Mouse (Mus musculus): ENCODE measurements around the gene Ttll13. TPM values are rescaled to one million over a fixed set of nuclear protein-coding genes. Genes with fewer than 3 reads are reported as not detected.
A peak's percentile ranks its signal among the peaks of the same experiment; 100 is the strongest.

Gene Ttll13
- polyA plus RNA-seq, 1 experiment = 0.08 TPM

- no peak for TF ChIP-seq POLR2A (IDR thresholded peaks at IDR 0.05; ENCODE audit: low read depth, low read length)
- TF ChIP-seq CTCF (IDR thresholded peaks at IDR 0.05; ENCODE audit: extremely low read depth, insufficient read length, insufficient replicate concordance, low read depth, low read length) = no peak
- Histone ChIP-seq H3K36me3 (ENCODE audit: control insufficient read depth, insufficient read depth, low read length) (peaks cover 41% of the 10 kb centered on the region), H3K4me3 (ENCODE audit: low read depth, low read length) (no peak overlapping the region), H3K4me1 (ENCODE audit: control insufficient read depth, insufficient read depth, insufficient read length, low read length) (peaks cover under 1% of the 10 kb centered on the region; the same call in 1 of the 2 replicates), H3K27me3 (ENCODE audit: control insufficient read depth, insufficient read depth, low read length) (no peaks in the 10 kb centered on the region), H3K27ac (ENCODE audit: insufficient read depth, low read depth, low read length) (peak overlapping the region; percentile 43; the same call in 1 of the 2 replicates)
- 78% methylated on average over 4 of the region's 4 CpGs for WGBS
Measured at GRCm38 (mm10) chr7:80276374-80276773, 30.2 kb downstream of the Ttll13 start.

- TF ChIP-seq CTCF (IDR thresholded peaks at IDR 0.05; ENCODE audit: extremely low read depth, insufficient read length, insufficient replicate concordance, low read depth, low read length) (no peak), POLR2A (IDR thresholded peaks at IDR 0.05; ENCODE audit: low read depth, low read length) (no peak)
- Histone ChIP-seq H3K27ac (ENCODE audit: insufficient read depth, low read depth, low read length) (no peak overlapping the region), H3K4me3 (ENCODE audit: low read depth, low read length) (no peak overlapping the region), H3K36me3 (ENCODE audit: control insufficient read depth, insufficient read depth, low read length) (peaks cover 46% of the 10 kb centered on the region), H3K4me1 (ENCODE audit: control insufficient read depth, insufficient read depth, insufficient read length, low read length) (peaks cover 9% of the 10 kb centered on the region; the same call in 1 of the 2 replicates), H3K27me3 (ENCODE audit: control insufficient read depth, insufficient read depth, low read length) (no peaks in the 10 kb centered on the region)
- 93% methylated on average over 10 of the region's 10 CpGs for WGBS
Measured at GRCm38 (mm10) chr7:80280032-80280431, 33.9 kb downstream of the Ttll13 start.

- peaks cover 49% of the 10 kb centered on the region for H3K36me3 ChIP-seq (ENCODE audit: control insufficient read depth, insufficient read depth, low read length)
Measured at GRCm38 (mm10) chr7:80280998-80281397, 34.8 kb downstream of the Ttll13 start.

GRCm38 (mm10) chr7:80281646-80282045 is 35.5 kb downstream of the Ttll13 start:
- peaks cover 9% of the 10 kb centered on the region; the same call in 1 of the 2 replicates for H3K4me1 ChIP-seq (ENCODE audit: control insufficient read depth, insufficient read depth, insufficient read length, low read length)
- no peak overlapping the region for H3K27ac ChIP-seq (ENCODE audit: insufficient read depth, low read depth, low read length)
- no peak for TF ChIP-seq POLR2A (IDR thresholded peaks at IDR 0.05; ENCODE audit: low read depth, low read length)
- no peak for TF ChIP-seq CTCF (IDR thresholded peaks at IDR 0.05; ENCODE audit: extremely low read depth, insufficient read length, insufficient replicate concordance, low read depth, low read length)
- H3K4me3 ChIP-seq (ENCODE audit: low read depth, low read length) = no peak overlapping the region
- WGBS = 88% methylated on average over 3 of the region's 3 CpGs
- H3K27me3 ChIP-seq (ENCODE audit: control insufficient read depth, insufficient read depth, low read length) = no peaks in the 10 kb centered on the region
- peaks cover 48% of the 10 kb centered on the region for H3K36me3 ChIP-seq (ENCODE audit: control insufficient read depth, insufficient read depth, low read length)

More at GRCm38 (mm10) chr7:80280998-80281397, 34.8 kb downstream of the Ttll13 start:
- no peak for TF ChIP-seq CTCF (IDR thresholded peaks at IDR 0.05; ENCODE audit: extremely low read depth, insufficient read length, insufficient replicate concordance, low read depth, low read length)
- no peak for TF ChIP-seq POLR2A (IDR thresholded peaks at IDR 0.05; ENCODE audit: low read depth, low read length)
- 95% methylated on average over 2 of the region's 2 CpGs for WGBS
- Histone ChIP-seq H3K4me3 (ENCODE audit: low read depth, low read length) (no peak overlapping the region), H3K27me3 (ENCODE audit: control insufficient read depth, insufficient read depth, low read length) (no peaks in the 10 kb centered on the region), H3K4me1 (ENCODE audit: control insufficient read depth, insufficient read depth, insufficient read length, low read length) (peaks cover 9% of the 10 kb centered on the region; the same call in 1 of the 2 replicates), H3K27ac (ENCODE audit: insufficient read depth, low read depth, low read length) (no peak overlapping the region)

GRCm38 (mm10) chr7:80283226-80283918 is 37.2 kb downstream of the Ttll13 start:
- Histone ChIP-seq H3K4me1 (ENCODE audit: control insufficient read depth, insufficient read depth, insufficient read length, low read length) (peaks cover 9% of the 10 kb centered on the region; the same call in 1 of the 2 replicates), H3K4me3 (ENCODE audit: low read depth, low read length) (no peak overlapping the region), H3K27me3 (ENCODE audit: control insufficient read depth, insufficient read depth, low read length) (no peaks in the 10 kb centered on the region), H3K27ac (ENCODE audit: insufficient read depth, low read depth, low read length) (peak overlapping the region; percentile 68), H3K36me3 (ENCODE audit: control insufficient read depth, insufficient read depth, low read length) (peaks cover 60% of the 10 kb centered on the region)
- 59% methylated on average over 3 of the region's 3 CpGs for WGBS
- no peak for TF ChIP-seq POLR2A (IDR thresholded peaks at IDR 0.05; ENCODE audit: low read depth, low read length)
- TF ChIP-seq CTCF (IDR thresholded peaks at IDR 0.05; ENCODE audit: extremely low read depth, insufficient read length, insufficient replicate concordance, low read depth, low read length) = no peak

GRCm38 (mm10) chr7:80284391-80284790 is 38.2 kb downstream of the Ttll13 start:
- TF ChIP-seq CTCF (IDR thresholded peaks at IDR 0.05; ENCODE audit: extremely low read depth, insufficient read length, insufficient replicate concordance, low read depth, low read length) (no peak), POLR2A (IDR thresholded peaks at IDR 0.05; ENCODE audit: low read depth, low read length) (no peak)
- Histone ChIP-seq H3K4me3 (ENCODE audit: low read depth, low read length) (no peak overlapping the region), H3K27ac (ENCODE audit: insufficient read depth, low read depth, low read length) (peak overlapping the region; percentile 56), H3K4me1 (ENCODE audit: control insufficient read depth, insufficient read depth, insufficient read length, low read length) (peaks cover 9% of the 10 kb centered on the region; the same call in 1 of the 2 replicates), H3K27me3 (ENCODE audit: control insufficient read depth, insufficient read depth, low read length) (no peaks in the 10 kb centered on the region), H3K36me3 (ENCODE audit: control insufficient read depth, insufficient read depth, low read length) (peaks cover 54% of the 10 kb centered on the region)
- WGBS = 78% methylated on average over 5 of the region's 5 CpGs

- no peaks in the 10 kb centered on the region for H3K27me3 ChIP-seq (ENCODE audit: control insufficient read depth, insufficient read depth, low read length)
- H3K27ac ChIP-seq (ENCODE audit: insufficient read depth, low read depth, low read length) = no peak overlapping the region
- peaks cover 9% of the 10 kb centered on the region; the same call in 1 of the 2 replicates for H3K4me1 ChIP-seq (ENCODE audit: control insufficient read depth, insufficient read depth, insufficient read length, low read length)
- H3K4me3 ChIP-seq (ENCODE audit: low read depth, low read length) = no peak overlapping the region
- TF ChIP-seq POLR2A (IDR thresholded peaks at IDR 0.05; ENCODE audit: low read depth, low read length) = no peak
- no peak for TF ChIP-seq CTCF (IDR thresholded peaks at IDR 0.05; ENCODE audit: extremely low read depth, insufficient read length, insufficient replicate concordance, low read depth, low read length)
- H3K36me3 ChIP-seq (ENCODE audit: control insufficient read depth, insufficient read depth, low read length) = peaks cover 52% of the 10 kb centered on the region
- 88% methylated on average over 6 of the region's 6 CpGs for WGBS
Measured at GRCm38 (mm10) chr7:80285725-80286124, 39.5 kb downstream of the Ttll13 start.
